Mouse (Mus musculus): ENCODE data around the gene Jag1. TPM values are rescaled to one million over a fixed set of nuclear protein-coding genes. Genes with fewer than 3 reads are reported as not detected.

The Jag1 gene
- polyA plus RNA-seq, 1 experiment: 2.9 TPM

DNA sequence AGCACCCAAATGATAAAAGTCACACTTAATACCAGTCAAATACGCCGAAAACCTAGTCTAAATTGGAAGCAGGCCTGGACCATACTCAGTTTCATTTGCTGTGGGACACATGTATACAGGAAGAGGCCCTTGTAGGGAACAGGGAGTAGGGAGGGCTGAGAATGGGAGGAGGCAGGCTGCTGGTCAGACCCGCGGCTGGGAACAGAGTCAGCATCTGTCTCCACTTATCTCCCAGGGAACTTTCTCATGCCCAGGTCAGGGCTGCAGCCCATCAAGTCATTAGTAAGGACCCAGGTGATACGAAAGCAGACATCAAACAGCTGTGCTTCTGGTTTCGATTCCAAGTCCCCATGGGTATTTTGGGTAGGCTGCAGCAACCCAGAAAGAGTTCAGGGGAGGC, 28.7 kb downstream of the Jag1 start:
- Histone ChIP-seq H3K27ac (ENCODE audit: insufficient read depth, low read length) (no peak overlapping the region), H3K4me1 (ENCODE audit: control insufficient read depth, insufficient read depth, low read length) (no peaks in the 10 kb centered on the region), H3K4me3 (ENCODE audit: insufficient read depth, low read length) (no peak overlapping the region)
- TF ChIP-seq POLR2A (IDR thresholded peaks at IDR 0.05; ENCODE audit: extremely low read depth, insufficient read depth, low read length) (no peak), CTCF (IDR thresholded peaks at IDR 0.05; ENCODE audit: extremely low read depth, insufficient read depth, low read length) (no peak)

GRCm38 (mm10) chr2:137086621-137087395, 29.6 kb downstream of the Jag1 start:
- no peak overlapping the region for H3K4me3 ChIP-seq (ENCODE audit: insufficient read depth, low read length)
- H3K27ac ChIP-seq (ENCODE audit: insufficient read depth, low read length): no peak overlapping the region
- TF ChIP-seq CTCF (IDR thresholded peaks at IDR 0.05; ENCODE audit: extremely low read depth, insufficient read depth, low read length): no peak
- no peak for TF ChIP-seq POLR2A (IDR thresholded peaks at IDR 0.05; ENCODE audit: extremely low read depth, insufficient read depth, low read length)
- no peaks in the 10 kb centered on the region for H3K4me1 ChIP-seq (ENCODE audit: control insufficient read depth, insufficient read depth, low read length)

DNA sequence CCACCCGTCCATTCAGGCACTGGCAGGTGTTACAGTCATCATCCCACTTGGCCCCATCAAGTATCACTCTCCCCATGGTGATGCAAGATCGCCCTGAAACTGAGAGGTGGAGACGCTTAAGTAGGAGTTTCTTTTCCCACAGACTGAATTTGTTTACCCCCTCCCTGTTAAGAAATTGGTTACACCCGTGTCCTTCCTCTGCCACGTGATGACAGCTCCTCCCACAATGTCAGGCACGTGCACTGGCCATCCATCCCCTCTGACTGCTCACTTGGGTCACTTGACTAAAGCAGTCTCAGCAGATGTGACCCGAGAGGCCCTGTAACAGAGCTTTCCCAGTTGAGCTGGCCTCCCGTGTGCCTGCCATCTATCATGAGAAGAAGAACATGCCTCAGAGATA, 31.2 kb downstream of the Jag1 start:
- H3K27ac ChIP-seq (ENCODE audit: insufficient read depth, low read length): no peak overlapping the region
- TF ChIP-seq CTCF (IDR thresholded peaks at IDR 0.05; ENCODE audit: extremely low read depth, insufficient read depth, low read length) (no peak), POLR2A (IDR thresholded peaks at IDR 0.05; ENCODE audit: extremely low read depth, insufficient read depth, low read length) (no peak)

GRCm38 (mm10) chr2:137082896-137083620, 33.4 kb downstream of the Jag1 start:
- H3K4me1 ChIP-seq (ENCODE audit: control insufficient read depth, insufficient read depth, low read length): no peaks in the 10 kb centered on the region
- H3K27ac ChIP-seq (ENCODE audit: insufficient read depth, low read length): no peak overlapping the region
- peak overlapping the region; percentile 27; the same call in 1 of the 2 replicates for H3K4me3 ChIP-seq (ENCODE audit: insufficient read depth, low read length)
- no peak for TF ChIP-seq CTCF (IDR thresholded peaks at IDR 0.05; ENCODE audit: extremely low read depth, insufficient read depth, low read length)
- TF ChIP-seq POLR2A (IDR thresholded peaks at IDR 0.05; ENCODE audit: extremely low read depth, insufficient read depth, low read length): no peak

More for the DNA sequence above, 31.2 kb downstream of the Jag1 start:
- H3K4me1 ChIP-seq (ENCODE audit: control insufficient read depth, insufficient read depth, low read length): no peaks in the 10 kb centered on the region
- no peak overlapping the region for H3K4me3 ChIP-seq (ENCODE audit: insufficient read depth, low read length)

GRCm38 (mm10) chr2:137081001-137081400, 35.4 kb downstream of the Jag1 start:
- H3K27ac ChIP-seq (ENCODE audit: insufficient read depth, low read length): no peak overlapping the region
- TF ChIP-seq CTCF (IDR thresholded peaks at IDR 0.05; ENCODE audit: extremely low read depth, insufficient read depth, low read length) (no peak), POLR2A (IDR thresholded peaks at IDR 0.05; ENCODE audit: extremely low read depth, insufficient read depth, low read length) (no peak)
- H3K4me3 ChIP-seq (ENCODE audit: insufficient read depth, low read length): no peak overlapping the region
- H3K4me1 ChIP-seq (ENCODE audit: control insufficient read depth, insufficient read depth, low read length): no peaks in the 10 kb centered on the region

DNA sequence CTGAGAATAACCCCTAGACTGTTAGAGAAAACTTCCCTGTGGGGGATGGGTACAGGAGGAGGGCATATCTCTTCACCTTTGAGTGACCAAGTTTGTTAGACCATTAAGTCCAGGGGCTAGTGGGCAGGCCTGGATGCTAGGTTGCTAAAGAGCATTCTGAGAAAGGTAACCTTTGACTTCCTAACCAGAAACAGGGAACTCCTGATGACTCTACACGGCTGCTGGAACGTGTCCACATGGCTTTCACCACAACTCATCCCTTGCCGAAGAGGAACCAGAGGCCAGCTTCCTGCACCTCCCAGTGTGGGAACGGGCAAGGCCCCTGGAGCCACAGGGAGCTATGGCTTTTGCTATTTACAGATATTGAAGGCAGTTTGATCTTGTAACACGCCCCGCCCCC, 36.0 kb downstream of the Jag1 start:
- H3K4me1 ChIP-seq (ENCODE audit: control insufficient read depth, insufficient read depth, low read length): no peaks in the 10 kb centered on the region
- TF ChIP-seq CTCF (IDR thresholded peaks at IDR 0.05; ENCODE audit: extremely low read depth, insufficient read depth, low read length): no peak
- TF ChIP-seq POLR2A (IDR thresholded peaks at IDR 0.05; ENCODE audit: extremely low read depth, insufficient read depth, low read length): no peak

DNA sequence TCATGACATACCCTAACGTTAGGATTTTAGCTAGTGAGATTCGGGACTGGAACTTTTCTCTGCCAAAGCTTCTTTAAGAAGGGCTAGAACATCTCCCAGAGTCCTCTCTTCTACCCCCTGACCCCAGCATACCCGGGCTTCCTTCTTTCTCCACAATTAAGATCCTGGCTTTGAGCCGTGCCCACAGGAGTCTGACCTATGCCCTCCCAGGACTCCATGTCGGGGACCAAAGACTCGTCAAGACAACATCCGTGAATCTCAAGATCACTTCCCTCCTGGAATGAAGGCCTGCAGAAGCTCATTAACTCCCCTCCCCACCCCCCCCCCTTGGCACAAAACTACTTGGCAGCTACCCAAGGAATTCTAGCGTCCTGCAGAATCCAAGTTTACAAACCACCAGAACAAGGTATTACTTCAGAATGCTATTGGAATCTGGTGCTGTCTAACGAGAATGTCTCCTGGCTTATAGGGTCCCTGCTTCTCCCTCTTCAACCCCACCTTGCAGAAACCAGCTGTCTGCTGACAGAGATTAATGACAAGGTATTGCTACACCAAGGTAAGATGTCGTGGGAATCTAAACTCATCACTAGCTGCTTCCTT, 36.6 kb downstream of the Jag1 start:
- no peak for TF ChIP-seq CTCF (IDR thresholded peaks at IDR 0.05; ENCODE audit: extremely low read depth, insufficient read depth, low read length)
- no peak for TF ChIP-seq POLR2A (IDR thresholded peaks at IDR 0.05; ENCODE audit: extremely low read depth, insufficient read depth, low read length)

More for the DNA sequence above, 36.0 kb downstream of the Jag1 start:
- Histone ChIP-seq H3K27ac (ENCODE audit: insufficient read depth, low read length) (no peak overlapping the region), H3K4me3 (ENCODE audit: insufficient read depth, low read length) (no peak overlapping the region)

GRCm38 (mm10) chr2:137078771-137079170, 37.7 kb downstream of the Jag1 start:
- Histone ChIP-seq H3K27ac (ENCODE audit: insufficient read depth, low read length) (no peak overlapping the region), H3K4me1 (ENCODE audit: control insufficient read depth, insufficient read depth, low read length) (peaks cover 3% of the 10 kb centered on the region), H3K4me3 (ENCODE audit: insufficient read depth, low read length) (no peak overlapping the region)
- no peak for TF ChIP-seq POLR2A (IDR thresholded peaks at IDR 0.05; ENCODE audit: extremely low read depth, insufficient read depth, low read length)

More for the DNA sequence above, 36.6 kb downstream of the Jag1 start:
- no peaks in the 10 kb centered on the region for H3K4me1 ChIP-seq (ENCODE audit: control insufficient read depth, insufficient read depth, low read length)
- H3K4me3 ChIP-seq (ENCODE audit: insufficient read depth, low read length): no peak overlapping the region
- no peak overlapping the region for H3K27ac ChIP-seq (ENCODE audit: insufficient read depth, low read length)

DNA sequence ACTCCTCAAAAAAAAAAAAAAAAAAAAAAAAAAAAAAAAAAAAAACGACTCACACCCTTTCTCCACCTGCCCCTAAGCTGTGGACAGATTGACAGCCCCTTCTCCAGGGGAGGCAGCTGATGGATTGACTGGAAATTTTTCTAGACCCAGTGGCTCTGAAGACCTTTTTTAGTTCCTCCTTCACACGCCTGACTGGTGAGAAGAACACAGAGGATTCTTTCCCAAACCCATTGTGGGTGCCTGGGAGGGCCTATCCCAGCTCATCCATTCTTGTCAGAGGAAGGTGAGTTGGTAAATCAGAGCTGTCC, 42.2 kb downstream of the Jag1 start:
- H3K4me1 ChIP-seq (ENCODE audit: control insufficient read depth, insufficient read depth, low read length): peaks cover 3% of the 10 kb centered on the region
- H3K4me3 ChIP-seq (ENCODE audit: insufficient read depth, low read length): no peak overlapping the region
- H3K27ac ChIP-seq (ENCODE audit: insufficient read depth, low read length): no peak overlapping the region
- TF ChIP-seq CTCF (IDR thresholded peaks at IDR 0.05; ENCODE audit: extremely low read depth, insufficient read depth, low read length) (no peak), POLR2A (IDR thresholded peaks at IDR 0.05; ENCODE audit: extremely low read depth, insufficient read depth, low read length) (no peak)
